Comparison of ENCODE assay signal across 8 mouse cellular contexts in genomic region chr8:70373397-70374317, GRCm38 (mm10). TPM values are rescaled to one million over a fixed set of nuclear protein-coding genes. Genes with fewer than 3 reads are reported as not detected.
DNase-seq lines count a peak whose midpoint lies in the region; ATAC-seq and TF ChIP-seq lines count a peak whose summit lies in the region.

Gene Comp (plus strand): TSS chr8:70373558.

- 0 out of 2 replicates have a peak, but pooled peaks cover 10% of the 10 kb centered on the region for H3K4me1 ChIP-seq in heart, postnatal 0 days (ENCODE audit: control insufficient read depth, insufficient read depth)
- H3K4me1 ChIP-seq in hindbrain, embryonic 11.5 days (replicated peaks; ENCODE audit: control insufficient read depth, insufficient read depth, low read length), result peaks cover 12% of the 10 kb centered on the region
- H3K4me1 ChIP-seq in midbrain, embryonic 15.5 days, result peaks cover 20% of the 10 kb centered on the region

- no peaks in the 10 kb centered on the region for H3K36me3 ChIP-seq in heart, postnatal 0 days (replicated peaks; ENCODE audit: control insufficient read depth, insufficient read depth, low read length)
- no peaks in the 10 kb centered on the region for H3K36me3 ChIP-seq in hindbrain, embryonic 11.5 days (ENCODE audit: control insufficient read depth, insufficient read depth, low read length)
- H3K36me3 ChIP-seq in midbrain, embryonic 15.5 days (replicated peaks), result no peaks in the 10 kb centered on the region

- no peak for TF ChIP-seq CTCF in heart, postnatal 0 days (IDR thresholded peaks at IDR 0.05; ENCODE audit: low read depth)

- H3K9ac ChIP-seq in heart, postnatal 0 days (replicated peaks; ENCODE audit: low read depth, low read length), result no peak within 1 kb of the TSS
- H3K9ac ChIP-seq in hindbrain, embryonic 11.5 days (ENCODE audit: low read depth, low read length), result peak within 1 kb of the TSS; percentile 28; the same call in 1 of the 2 replicates
- H3K9ac ChIP-seq in midbrain, embryonic 15.5 days, result no peak within 1 kb of the TSS

- DNase-seq in heart, postnatal 0 days (ENCODE audit: low spot score), result peak; percentile 33
- no peak for DNase-seq in heart, postnatal 4 days
- DNase-seq in cerebellum, adult 11-12 months, result peak; percentile 57
- DNase-seq in hindbrain, embryonic 11.5 days (ENCODE audit: low spot score), result peak; percentile 40
- DNase-seq in spleen, postnatal 10 days (ENCODE audit: low spot score in 2 of 2), result no peak
- DNase-seq in urinary bladder, adult 2 months (ENCODE audit: low spot score), result no peak
- DNase-seq in left cerebral cortex, postnatal 36 days (ENCODE audit: low spot score in 2 of 2), result no peak

- TF ChIP-seq EP300 in heart, postnatal 0 days (IDR thresholded peaks at IDR 0.05; ENCODE audit: low read depth), result no peak

- no peak within 1 kb of the TSS for H3K27ac ChIP-seq in heart, postnatal 0 days (ENCODE audit: low read depth)
- H3K27ac ChIP-seq in hindbrain, embryonic 11.5 days (ENCODE audit: low read depth, low read length), result no peak within 1 kb of the TSS
- no peak within 1 kb of the TSS for H3K27ac ChIP-seq in midbrain, embryonic 15.5 days

- intact Hi-C loops in left cerebral cortex, postnatal 36 days (cut with DNase I), result no loop called here

- H3K4me3 ChIP-seq in heart, postnatal 0 days (ENCODE audit: low read depth, low read length), result peak within 1 kb of the TSS; percentile 42
- H3K4me3 ChIP-seq in hindbrain, embryonic 11.5 days (ENCODE audit: low read depth, low read length), result peak within 1 kb of the TSS; percentile 24
- peak within 1 kb of the TSS; percentile 30 for H3K4me3 ChIP-seq in midbrain, embryonic 15.5 days

- H3K4me2 ChIP-seq in heart, postnatal 0 days (ENCODE audit: low read depth, low read length), result peak within 1 kb of the TSS; percentile 54
- peak within 1 kb of the TSS; percentile 33 for H3K4me2 ChIP-seq in hindbrain, embryonic 11.5 days (replicated peaks; ENCODE audit: low read depth, low read length)
- H3K4me2 ChIP-seq in midbrain, embryonic 15.5 days, result peak within 1 kb of the TSS; percentile 48

- 6% methylated on average over 47 of the region's 47 CpGs for WGBS in heart, postnatal 0 days
- 2% methylated on average over 47 of the region's 47 CpGs for WGBS in hindbrain, embryonic 11.5 days
- WGBS in midbrain, embryonic 15.5 days, result 2% methylated on average over 47 of the region's 47 CpGs

- peaks cover 67% of the 10 kb centered on the region for H3K27me3 ChIP-seq in heart, postnatal 0 days (ENCODE audit: control insufficient read depth, insufficient read depth, low read length)
- H3K27me3 ChIP-seq in hindbrain, embryonic 11.5 days (ENCODE audit: control insufficient read depth, insufficient read depth, low read length), result peaks cover 72% of the 10 kb centered on the region
- peaks cover 72% of the 10 kb centered on the region for H3K27me3 ChIP-seq in midbrain, embryonic 15.5 days (replicated peaks)

- no peaks in the 10 kb centered on the region for H3K9me3 ChIP-seq in heart, postnatal 0 days (replicated peaks; ENCODE audit: control insufficient read depth, low read length)
- H3K9me3 ChIP-seq in hindbrain, embryonic 11.5 days (ENCODE audit: control insufficient read depth, low read length), result no peaks in the 10 kb centered on the region
- no peaks in the 10 kb centered on the region for H3K9me3 ChIP-seq in midbrain, embryonic 15.5 days

- ATAC-seq in heart, postnatal 0 days (ENCODE audit: insufficient read depth, low read depth), result no peak
- no peak for ATAC-seq in hindbrain, embryonic 11.5 days (ENCODE audit: low FRiP score)
- peak; percentile 7; the same call in 1 of the 2 replicates for ATAC-seq in midbrain, embryonic 15.5 days (replicated peaks)

RNA-seq across cellular contexts. Expression of gene Comp, which starts in this region (rescaled TPM):
- total RNA-seq in heart, postnatal 0 days (2014; rRNA removed; ENCODE audit: low replicate concordance), result 3.2 and 9.8 TPM in 2 replicates
- 4.2 and 4.4 TPM in 2 replicates for polyA plus RNA-seq in heart, postnatal 0 days (2015; fragmentation: Nextera tagmentation; extraction: Ambion mirVana)
- total RNA-seq in heart, postnatal 4 days (2021), result 1 to 10 TPM; 2.5 to 2.6 TPM
- 0.08 and 0.11 TPM in 2 replicates for polyA plus RNA-seq in hindbrain, embryonic 11.5 days (2014; fragmentation: Nextera tagmentation; extraction: Ambion mirVana)
- polyA plus RNA-seq in midbrain, embryonic 15.5 days (2015; fragmentation: Nextera tagmentation; extraction: Ambion mirVana), result 0.50 and 0.57 TPM in 2 replicates
- 0.22 and 0.23 TPM in 2 replicates for polyA plus RNA-seq in urinary bladder, adult 2 months (2012; rRNA removed)
- under 1 TPM; 0.25 to 0.88 TPM for total RNA-seq in left cerebral cortex, postnatal 36 days (2021)

Comparison
In these comparisons a context has a peak if more than half of its experiments do, and no peak if none do; other contexts are left out.
1. DNase-seq: peak in heart, postnatal 0 days (single experiment) and cerebellum, adult 11-12 months (single experiment); none in heart, postnatal 4 days (single experiment), spleen, postnatal 10 days (0 of 2), urinary bladder, adult 2 months (single experiment) and left cerebral cortex, postnatal 36 days (0 of 2).
2. Peak in DNase-seq, H3K4me3 ChIP-seq, H3K9ac ChIP-seq and H3K4me2 ChIP-seq in hindbrain, embryonic 11.5 days; RNA of the gene not detected or under 1 TPM.
3. Peak in ATAC-seq, H3K4me3 ChIP-seq and H3K4me2 ChIP-seq in midbrain, embryonic 15.5 days; RNA of the gene not detected or under 1 TPM.
4. Peak in every context shown above with its lines, with median percentiles within 50 percentile points of each other: H3K4me2 ChIP-seq and H3K4me3 ChIP-seq.